ENCODE assay signal across 9 mouse cellular contexts in genomic region chr2:172005970-172006369, GRCm38 (mm10). TPM values are rescaled to one million over a fixed set of nuclear protein-coding genes. Genes with fewer than 3 reads are reported as not detected.
A peak's percentile ranks its signal among the peaks of the same experiment; 100 is the strongest.
DNase-seq lines count a peak whose midpoint lies in the region; ATAC-seq and TF ChIP-seq lines count a peak whose summit lies in the region.
"Had no signal": no experiment of that assay in that cellular context is flagged by ENCODE, and none has a peak within 500 bp of the region (broad histone marks: within the 10 kb centered on the region; RNA-seq: fewer than 3 reads in every experiment).

No protein-coding gene starts in this region.

- H3K9ac ChIP-seq in intestine, embryonic 14.5 days (ENCODE audit: low read length) = no peak overlapping the region
- H3K9ac ChIP-seq in midbrain, embryonic 13.5 days (replicated peaks) = no peak overlapping the region

- peak; percentile 6 for DNase-seq in layer of hippocampus, adult 11-12 months (ENCODE audit: low spot score)
- DNase-seq in layer of hippocampus, postnatal 36 days = no peak
- peak; percentile 43 for DNase-seq in brain, embryonic 18.5 days (ENCODE audit: low read depth, low spot score)
- peak; percentile 70 for DNase-seq in intestine, embryonic 14.5 days (ENCODE audit: low spot score)
- DNase-seq in spleen, postnatal 4 days (ENCODE audit: low spot score in 2 of 2) = no peak
- no peak for DNase-seq in gastrocnemius, postnatal 4 days (ENCODE audit: low spot score in 2 of 2)
- DNase-seq in thymus, adult 2 months = no peak
- DNase-seq: gastrocnemius, postnatal 10 days had no signal

- no peak overlapping the region for H3K4me2 ChIP-seq in intestine, embryonic 14.5 days (ENCODE audit: low read length)
- no peak overlapping the region for H3K4me2 ChIP-seq in midbrain, embryonic 13.5 days (replicated peaks)

- no peaks in the 10 kb centered on the region for H3K9me3 ChIP-seq in intestine, embryonic 14.5 days (ENCODE audit: control insufficient read depth, low read length)
- no peaks in the 10 kb centered on the region for H3K9me3 ChIP-seq in midbrain, embryonic 13.5 days

- H3K4me1 ChIP-seq in intestine, embryonic 14.5 days (replicated peaks; ENCODE audit: control insufficient read depth, insufficient read depth, low read length) = peaks cover 15% of the 10 kb centered on the region
- H3K4me1 ChIP-seq in midbrain, embryonic 13.5 days (replicated peaks) = peaks cover 7% of the 10 kb centered on the region; the same call in 1 of the 2 replicates
- no peaks in the 10 kb centered on the region for H3K4me1 ChIP-seq in thymus, adult 2 months (replicated peaks; ENCODE audit: control insufficient read depth, insufficient read depth, low read length)

- H3K4me3 ChIP-seq in intestine, embryonic 14.5 days (ENCODE audit: low read depth, low read length) = no peak overlapping the region
- H3K4me3 ChIP-seq in midbrain, embryonic 13.5 days (replicated peaks) = no peak overlapping the region
- no peak overlapping the region for H3K4me3 ChIP-seq in thymus, adult 2 months (ENCODE audit: control insufficient read depth, insufficient read depth, low read length)

- H3K36me3 ChIP-seq in intestine, embryonic 14.5 days (ENCODE audit: control insufficient read depth, insufficient read depth, low read length) = no peaks in the 10 kb centered on the region
- no peaks in the 10 kb centered on the region for H3K36me3 ChIP-seq in midbrain, embryonic 13.5 days
- no peaks in the 10 kb centered on the region for H3K36me3 ChIP-seq in thymus, adult 2 months (ENCODE audit: control insufficient read depth, insufficient read depth, low read length)

- no peak for TF ChIP-seq POLR2A in thymus, adult 2 months (IDR thresholded peaks at IDR 0.05; ENCODE audit: control insufficient read depth, extremely low read depth, insufficient read depth, low read length, poor library complexity)

- 2% methylated on average over 7 of the region's 7 CpGs for WGBS in intestine, embryonic 14.5 days
- WGBS in midbrain, embryonic 13.5 days = 44% methylated on average over 7 of the region's 7 CpGs
- WGBS in thymus, adult 2 months = 74% methylated on average over 7 of the region's 7 CpGs

- no peak for TF ChIP-seq CTCF in thymus, adult 2 months (IDR thresholded peaks at IDR 0.05; ENCODE audit: borderline replicate concordance, control insufficient read depth, extremely low read depth, insufficient read depth, low read length, poor library complexity)

- ATAC-seq in intestine, embryonic 14.5 days (replicated peaks; ENCODE audit: low FRiP score, low TSS enrichment, low read depth) = peak; percentile 78
- ATAC-seq in midbrain, embryonic 13.5 days = peak; percentile 70; the same call in 1 of the 2 replicates

- no peaks in the 10 kb centered on the region for H3K27me3 ChIP-seq in intestine, embryonic 14.5 days (replicated peaks; ENCODE audit: control insufficient read depth, insufficient read depth, low read length)
- no peaks in the 10 kb centered on the region for H3K27me3 ChIP-seq in midbrain, embryonic 13.5 days
- H3K27me3 ChIP-seq in thymus, adult 2 months (ENCODE audit: control insufficient read depth, insufficient read depth, low read length) = no peaks in the 10 kb centered on the region

- H3K27ac ChIP-seq in intestine, embryonic 14.5 days (ENCODE audit: low read depth) = no peak overlapping the region
- no peak overlapping the region for H3K27ac ChIP-seq in midbrain, embryonic 13.5 days
- no peak overlapping the region for H3K27ac ChIP-seq in thymus, adult 2 months (ENCODE audit: control insufficient read depth, insufficient read depth, low read length)

RNA-seq across cellular contexts. Expression of gene Cbln4, which starts 37.3 kb away (rescaled TPM):
- 1 to 10 TPM; 6.5 to 6.8 TPM for total RNA-seq in layer of hippocampus, postnatal 36 days (2021)
- 0.05 TPM in 1 of 2 replicates, not detected in the other for polyA plus RNA-seq in intestine, embryonic 14.5 days (2014; fragmentation: Nextera tagmentation; extraction: Ambion mirVana)
- 14.5 and 18.1 TPM in 2 replicates for polyA plus RNA-seq in midbrain, embryonic 13.5 days (2015; fragmentation: Nextera tagmentation; extraction: Ambion mirVana)
- not detected for total RNA-seq in gastrocnemius, postnatal 4 days (2021)
- not detected in 2 replicates for polyA plus RNA-seq in thymus, adult 2 months (2012; rRNA removed)
- total RNA-seq: gastrocnemius, postnatal 10 days had no signal

Comparison
In these comparisons a context has a peak if more than half of its experiments do, and no peak if none do; other contexts are left out.
1. DNase-seq: peak in layer of hippocampus, adult 11-12 months (single experiment), brain, embryonic 18.5 days (single experiment) and intestine, embryonic 14.5 days (single experiment); none in layer of hippocampus, postnatal 36 days (0 of 2), spleen, postnatal 4 days (0 of 2), gastrocnemius, postnatal 4 days (0 of 2) and thymus, adult 2 months (single experiment).
2. RNA of gene Cbln4, which starts 37.3 kb away (polyA plus RNA-seq): 14.5 to 18.1 TPM in midbrain, embryonic 13.5 days; 0.05 TPM in intestine, embryonic 14.5 days and not detected in thymus, adult 2 months; every median in the first group is over 10 times any median in the second.